Mouse (Mus musculus) T-helper 2 cell (primary cell): Measurements from ENCODE around the gene Mapk8ip1.

ENCODE experiments used
- in situ Hi-C: fragments of 300-600 bp; cut with MboI, MseI; formaldehyde crosslinking; loops from one replicate; pipeline ENCODE4 v1.15.1; 2025; ENCODE audit warnings: high pct_unique_total_duplicates

Mapk8ip1 gene

DNA sequence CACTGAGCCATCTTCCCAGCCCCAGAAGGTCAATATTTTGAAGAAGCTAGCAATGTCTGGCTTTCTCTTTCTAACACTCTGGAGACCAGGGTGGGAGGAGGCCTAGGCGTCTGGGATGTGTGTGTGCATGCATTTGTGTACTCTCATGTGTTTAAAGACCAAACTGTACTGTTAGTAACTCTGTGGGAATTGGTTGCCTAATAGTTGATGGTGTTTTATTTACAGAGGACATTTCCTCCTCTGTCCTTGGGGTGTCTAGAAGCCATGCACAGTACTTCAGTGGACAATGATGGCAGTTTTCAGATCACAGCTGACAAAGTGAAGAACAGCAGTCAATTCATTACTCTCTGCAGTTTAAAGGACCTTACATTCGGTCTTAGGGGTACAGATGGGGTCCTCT is 53.9 kb downstream of the Mapk8ip1 start:
- in situ Hi-C loops, result no loop called here

- in situ Hi-C loops, result no loop called here
Observed at GRCm38 (mm10) chr2:92342418-92342817, 58.6 kb downstream of the Mapk8ip1 start.
